Mouse (Mus musculus) forebrain, embryonic 13.5 days (tissue): Measurements from ENCODE around the gene Rabgap1. TPM values are rescaled to one million over a fixed set of nuclear protein-coding genes. Genes with fewer than 3 reads are reported as not detected.
"Not testable (repeated sequence)": the region's sequence is repeated elsewhere in the genome, so short reads cannot be mapped to it uniquely, and the experiment has no call there.

ENCODE experiments used
- ATAC-seq: fragments of 200-750 bp; cut with Nextera tagmentation; 2 replicates; pipeline ENCODE4 v1.8.0; 2017
- H3K27ac ChIP-seq: fragments of 300-500 bp; sonication (generic); 2 replicates; pipeline ENCODE4 v1.5.1; 2015; ENCODE audit warnings: inconsistent platforms, mild to moderate bottlenecking, moderate library complexity
- H3K27me3 ChIP-seq: fragments of 300-500 bp; sonication (generic); 2 replicates; pipeline ENCODE4 v1.6.1; 2015; ENCODE audit warnings: mild to moderate bottlenecking, inconsistent platforms
- H3K36me3 ChIP-seq: fragments of 300-500 bp; sonication (generic); 2 replicates; pipeline ENCODE4 v1.6.1; 2015; ENCODE audit warnings: mild to moderate bottlenecking, inconsistent platforms; ENCODE audit not compliant: poor library complexity, severe bottlenecking
- H3K4me1 ChIP-seq: fragments of 300-500 bp; sonication (generic); 2 replicates; pipeline ENCODE4 v1.6.1; 2015; ENCODE audit warnings: inconsistent platforms
- H3K4me2 ChIP-seq: fragments of 300-500 bp; sonication (generic); 2 replicates; pipeline ENCODE4 v1.6.1; 2015; ENCODE audit warnings: inconsistent platforms, mild to moderate bottlenecking, moderate library complexity
- H3K4me3 ChIP-seq: fragments of 300-500 bp; sonication (generic); 2 replicates; pipeline ENCODE4 v1.5.1; 2015; ENCODE audit warnings: mild to moderate bottlenecking, inconsistent platforms
- H3K9ac ChIP-seq: fragments of 300-500 bp; sonication (generic); 2 replicates; pipeline ENCODE4 v1.6.1; 2015; ENCODE audit warnings: mild to moderate bottlenecking, inconsistent platforms
- H3K9me3 ChIP-seq: fragments of 300-500 bp; sonication (generic); replicated peaks from 2 replicates; pipeline ENCODE4 v1.6.1; 2016; ENCODE audit warnings: inconsistent platforms
- WGBS: fragments of 180-500 bp; shearing (Covaris S2); methylation state at CpG from one replicate; pipeline ENCODE4 v1.1.7; 2015; 5-methylcytosine and 5-hydroxymethylcytosine counted together
- polyA plus RNA-seq: library from polyadenylated mRNA; unstranded; fragments of >200 nt; fragmentation: Nextera tagmentation; extraction: Ambion mirVana; gene quantifications from 2 replicates; pipeline ENCODE4 v1.2.1, GENCODE M21; 2015

Rabgap1 gene
- polyA plus RNA-seq, 1 experiment from 2014 or later, result 61.9 TPM

GRCm38 (mm10) chr2:37466266-37466665 is 23.2 kb downstream of the Rabgap1 start:
- no peak overlapping the region for H3K9ac ChIP-seq
- H3K27me3 ChIP-seq, result no peaks in the 10 kb centered on the region
- H3K4me3 ChIP-seq, result no peak overlapping the region
- H3K27ac ChIP-seq, result no peak overlapping the region
- H3K36me3 ChIP-seq, result peaks cover 13% of the 10 kb centered on the region
- ATAC-seq, result no peak
- WGBS, result 97% methylated on average over 4 of the region's 4 CpGs
- no peaks in the 10 kb centered on the region for H3K9me3 ChIP-seq
- no peaks in the 10 kb centered on the region for H3K4me1 ChIP-seq
- H3K4me2 ChIP-seq, result no peak overlapping the region

GRCm38 (mm10) chr2:37479559-37479958 is 36.5 kb downstream of the Rabgap1 start:
- peaks cover 70% of the 10 kb centered on the region for H3K36me3 ChIP-seq
- no peak overlapping the region for H3K9ac ChIP-seq
- no peaks in the 10 kb centered on the region for H3K27me3 ChIP-seq
- no peak overlapping the region for H3K4me2 ChIP-seq
- no peak overlapping the region for H3K27ac ChIP-seq
- no peak overlapping the region for H3K4me3 ChIP-seq
- ATAC-seq, result no peak
- no peaks in the 10 kb centered on the region for H3K4me1 ChIP-seq
- no peaks in the 10 kb centered on the region for H3K9me3 ChIP-seq

DNA sequence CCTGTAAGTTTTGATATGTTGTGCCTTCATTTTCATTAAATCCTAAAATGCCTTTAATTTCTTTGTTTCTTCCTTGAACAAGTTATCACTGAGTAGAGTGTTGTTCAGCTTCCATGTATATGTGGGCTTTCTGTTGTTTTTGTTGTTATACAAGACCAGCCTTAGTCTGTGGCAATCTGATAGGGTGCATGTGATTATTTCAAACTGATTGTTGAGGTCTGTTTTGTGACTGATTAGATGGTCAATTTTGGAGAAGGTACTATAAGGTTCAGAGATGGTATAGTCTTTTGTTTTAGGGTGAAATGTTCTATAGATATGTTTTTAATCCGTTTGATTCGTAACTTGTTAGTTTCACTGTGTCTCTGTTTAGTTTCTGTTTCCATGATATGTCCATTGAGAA is 37.0 kb downstream of the Rabgap1 start:
- Histone ChIP-seq H3K4me3 (no peak overlapping the region), H3K27ac (no peak overlapping the region), H3K9me3 (no peaks in the 10 kb centered on the region), H3K4me2 (no peak overlapping the region), H3K4me1 (no peaks in the 10 kb centered on the region), H3K36me3 (peaks cover 71% of the 10 kb centered on the region), H3K9ac (no peak overlapping the region), H3K27me3 (no peaks in the 10 kb centered on the region)
- WGBS, result 96% methylated on average over 2 of the region's 2 CpGs
- ATAC-seq, result no peak

GRCm38 (mm10) chr2:37484165-37484564 is 41.1 kb downstream of the Rabgap1 start:
- Histone ChIP-seq H3K27ac (no peak overlapping the region), H3K4me2 (no peak overlapping the region), H3K27me3 (no peaks in the 10 kb centered on the region), H3K4me1 (no peaks in the 10 kb centered on the region), H3K9ac (no peak overlapping the region), H3K9me3 (no peaks in the 10 kb centered on the region), H3K36me3 (peaks cover 53% of the 10 kb centered on the region), H3K4me3 (no peak overlapping the region)
- ATAC-seq, result no peak
- 90% methylated on average over 2 of the region's 2 CpGs for WGBS

DNA sequence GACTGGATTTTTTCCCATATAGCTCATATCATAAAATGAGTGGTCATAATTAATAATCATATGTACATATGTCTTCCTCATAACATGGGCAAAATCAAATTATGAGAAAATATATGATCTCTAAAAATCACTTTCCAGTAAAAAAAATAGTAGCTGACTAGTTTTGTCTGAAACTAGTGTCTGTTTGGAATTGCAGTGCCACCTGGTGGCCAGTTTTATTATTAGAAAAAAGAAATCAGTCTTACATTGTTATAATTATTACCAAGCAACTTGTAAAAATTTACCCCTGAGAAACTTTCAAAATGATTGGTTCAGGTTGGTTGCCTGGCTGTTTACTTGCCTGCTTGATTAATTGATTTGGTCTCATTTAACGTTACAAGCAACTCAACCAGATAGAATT is 42.3 kb downstream of the Rabgap1 start:
- WGBS, result 84% methylated on average over 1 of the region's 1 CpGs
- Histone ChIP-seq H3K4me1 (no peaks in the 10 kb centered on the region), H3K9me3 (no peaks in the 10 kb centered on the region), H3K4me2 (no peak overlapping the region), H3K9ac (no peak overlapping the region), H3K27ac (no peak overlapping the region), H3K27me3 (no peaks in the 10 kb centered on the region), H3K4me3 (no peak overlapping the region), H3K36me3 (peaks cover 63% of the 10 kb centered on the region)
- ATAC-seq, result no peak

DNA sequence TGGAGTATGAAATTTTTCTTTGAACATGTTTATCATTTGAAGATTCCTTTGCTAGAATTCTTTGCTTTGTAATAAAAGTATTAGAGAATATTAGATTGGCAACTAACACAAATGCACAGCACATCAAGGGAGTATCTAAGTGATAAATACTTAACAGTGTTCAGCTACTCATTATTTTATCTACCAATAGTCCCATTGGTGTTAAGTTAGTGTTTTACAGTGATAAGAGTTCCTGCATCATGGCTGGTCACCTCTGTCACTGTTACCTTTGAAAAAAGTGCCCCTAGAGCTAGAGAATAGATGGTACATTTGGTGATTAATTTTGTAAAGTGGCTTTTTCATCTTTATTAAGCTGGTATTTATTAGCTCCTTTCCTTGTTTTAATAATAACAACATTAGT is 43.3 kb downstream of the Rabgap1 start:
- Histone ChIP-seq H3K9ac (no peak overlapping the region), H3K9me3 (no peaks in the 10 kb centered on the region), H3K4me2 (no peak overlapping the region), H3K27ac (no peak overlapping the region), H3K4me1 (no peaks in the 10 kb centered on the region), H3K27me3 (no peaks in the 10 kb centered on the region), H3K4me3 (no peak overlapping the region), H3K36me3 (peaks cover 63% of the 10 kb centered on the region)
- ATAC-seq, result no peak

DNA sequence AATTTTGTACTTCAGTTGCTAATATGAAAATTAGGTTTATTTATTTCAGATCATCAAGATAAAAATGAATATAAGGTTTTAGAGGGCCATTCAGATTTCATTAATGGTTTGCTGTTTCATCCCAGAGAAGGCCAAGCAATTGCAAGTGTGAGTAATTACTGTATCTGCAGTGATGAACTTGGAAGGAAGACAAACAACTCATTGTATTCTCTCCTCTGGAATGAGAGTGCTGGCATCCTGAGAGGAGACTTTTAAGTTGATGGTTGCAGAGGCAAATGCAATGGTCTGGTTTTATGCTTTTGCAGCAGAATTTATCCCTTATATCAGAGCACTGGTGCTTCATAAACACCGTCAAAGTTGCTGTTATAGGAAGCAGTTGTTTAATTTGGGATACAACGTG is 45.9 kb downstream of the Rabgap1 start:
- Histone ChIP-seq H3K27me3 (no peaks in the 10 kb centered on the region), H3K4me3 (no peak overlapping the region), H3K27ac (no peak overlapping the region), H3K9me3 (no peaks in the 10 kb centered on the region), H3K4me2 (no peak overlapping the region), H3K4me1 (no peaks in the 10 kb centered on the region), H3K9ac (no peak overlapping the region), H3K36me3 (peaks cover 66% of the 10 kb centered on the region)
- no peak for ATAC-seq
- WGBS, result 97% methylated on average over 2 of the region's 2 CpGs

DNA sequence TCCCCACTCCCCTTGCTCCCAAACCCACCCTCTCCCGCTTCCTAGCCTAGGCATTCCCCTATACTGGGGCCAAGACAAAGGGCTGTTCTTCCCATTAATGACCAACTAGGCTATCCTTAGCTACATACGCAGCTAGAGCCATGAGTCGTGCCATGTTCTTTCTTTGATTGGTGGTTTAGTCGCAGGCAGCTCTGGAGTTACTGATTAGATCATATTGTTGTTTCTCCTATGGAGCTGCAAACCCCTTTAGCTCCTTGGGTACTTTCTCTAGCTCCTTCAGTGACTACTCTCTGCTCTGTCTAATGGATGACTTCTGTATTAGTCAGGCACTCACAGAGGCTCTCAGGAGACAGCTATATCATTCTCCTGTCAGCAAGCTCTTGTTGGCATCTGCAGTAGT is 54.2 kb downstream of the Rabgap1 start:
- Histone ChIP-seq H3K4me3 (no peak overlapping the region), H3K9ac (no peak overlapping the region), H3K36me3 (peaks cover 61% of the 10 kb centered on the region), H3K9me3 (no peaks in the 10 kb centered on the region), H3K27me3 (no peaks in the 10 kb centered on the region), H3K4me2 (no peak overlapping the region), H3K27ac (no peak overlapping the region), H3K4me1 (no peaks in the 10 kb centered on the region)
- WGBS, result 92% methylated on average over 4 of the region's 4 CpGs
- no peak for ATAC-seq

DNA sequence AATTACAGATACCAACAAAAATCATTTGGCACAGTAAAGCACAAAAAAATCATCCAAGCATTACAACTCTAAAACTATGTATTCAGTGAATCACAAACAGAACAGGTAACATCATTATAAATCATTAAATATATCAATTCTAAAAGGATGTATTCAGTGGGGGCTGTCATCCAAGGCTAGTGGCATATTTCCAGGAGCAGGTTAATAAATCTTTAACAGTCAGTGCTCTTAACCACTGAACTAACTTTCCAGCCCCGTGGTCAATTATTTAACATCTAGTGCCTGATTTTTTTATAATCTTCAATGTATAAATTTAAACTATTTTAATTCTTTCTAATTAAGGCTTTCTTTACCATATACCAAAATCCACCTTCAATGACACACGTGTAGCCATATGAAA is 62.8 kb downstream of the Rabgap1 start:
- H3K4me3 ChIP-seq, H3K27ac ChIP-seq, H3K9me3 ChIP-seq, H3K4me1 ChIP-seq, H3K27me3 ChIP-seq, H3K9ac ChIP-seq, H3K4me2 ChIP-seq, ATAC-seq: not testable (repeated sequence)
- peaks cover 50% of the 10 kb centered on the region for H3K36me3 ChIP-seq
- WGBS, result 89% methylated on average over 2 of the region's 2 CpGs

DNA sequence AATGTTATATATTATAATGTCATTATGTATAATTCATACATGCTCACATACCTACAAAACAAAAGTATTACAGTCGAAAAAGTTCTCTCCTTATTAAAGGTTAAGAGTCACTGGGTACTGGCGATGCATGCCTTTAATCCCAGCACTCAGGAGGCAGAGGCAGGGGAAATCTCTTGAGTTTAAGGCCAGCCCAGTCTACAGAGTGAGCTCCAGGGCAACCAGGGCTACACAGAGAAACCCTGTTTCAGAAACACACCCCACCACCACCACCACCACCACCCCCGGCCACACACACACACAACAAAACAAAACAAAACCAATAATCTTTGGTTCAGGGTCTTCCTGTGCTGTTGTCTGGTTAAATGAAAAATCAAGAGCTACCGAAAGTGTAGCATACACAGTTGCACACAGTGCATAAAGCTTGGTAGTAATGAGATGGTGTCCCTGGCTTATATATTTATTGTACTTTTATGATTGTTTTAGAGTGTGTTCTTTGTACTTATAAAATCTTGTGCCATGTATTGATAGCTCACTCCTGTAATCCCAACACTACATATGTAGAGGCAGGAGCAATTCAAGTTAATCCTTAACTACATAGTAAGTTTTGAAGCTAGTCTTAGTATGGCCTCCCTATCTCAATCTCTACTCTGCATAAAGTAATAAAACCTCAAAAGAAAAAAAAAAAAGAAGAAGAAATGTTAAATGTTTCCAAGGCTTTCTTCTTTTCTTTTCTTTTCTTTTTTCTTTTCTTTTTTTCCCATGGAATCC is 68.2 kb downstream of the Rabgap1 start:
- ATAC-seq, result no peak
- no peak overlapping the region for H3K4me2 ChIP-seq
- 86% methylated on average over 4 of the region's 4 CpGs for WGBS
- no peaks in the 10 kb centered on the region for H3K27me3 ChIP-seq
- H3K36me3 ChIP-seq, result peaks cover 42% of the 10 kb centered on the region
- H3K9me3 ChIP-seq, result no peaks in the 10 kb centered on the region
- no peak overlapping the region for H3K4me3 ChIP-seq
- H3K27ac ChIP-seq, result no peak overlapping the region
- no peak overlapping the region for H3K9ac ChIP-seq
- H3K4me1 ChIP-seq, result peaks cover 11% of the 10 kb centered on the region

DNA sequence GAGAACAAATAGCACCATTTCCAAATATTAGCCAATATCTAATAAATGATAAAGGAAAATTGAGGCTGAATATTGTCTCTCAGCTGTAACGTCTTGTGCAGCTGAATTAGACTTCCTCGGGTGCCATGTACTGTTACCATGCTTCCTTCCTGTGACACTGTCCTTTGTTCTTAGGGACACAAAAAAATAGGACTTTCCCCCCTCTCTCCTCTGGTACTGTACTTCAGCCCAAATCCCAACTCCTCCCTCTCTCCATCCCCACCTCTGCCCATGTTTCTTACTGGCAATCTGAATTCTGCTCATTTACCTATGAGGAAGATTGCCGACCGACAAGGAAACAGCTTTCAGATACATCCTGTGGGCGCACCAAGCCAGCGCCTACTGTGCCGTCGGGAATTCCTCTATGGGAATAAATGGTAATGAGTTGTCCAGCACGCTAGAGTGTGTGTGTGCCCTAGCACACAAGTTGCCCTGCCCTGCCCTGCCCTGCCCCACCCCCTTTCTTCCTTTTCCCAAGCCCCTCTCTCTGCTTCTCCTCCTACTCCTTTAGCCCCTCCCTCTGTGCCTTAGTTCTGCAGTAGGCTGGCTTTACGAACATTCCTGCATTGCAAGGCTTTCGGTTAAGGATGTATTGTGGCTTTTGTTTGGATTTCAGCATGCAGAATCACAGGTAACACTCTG is 73.1 kb downstream of the Rabgap1 start, which contains the start of gene Gpr21:
Gene Gpr21, plus strand, starts transcription at position 303 of the 681 bp plus-strand sequence.
- Histone ChIP-seq H3K9ac (peak within 1 kb of the TSS; percentile 60), H3K4me2 (peak within 1 kb of the TSS; percentile 57), H3K4me3 (peak within 1 kb of the TSS; percentile 33), H3K27me3 (no peaks in the 10 kb centered on the region), H3K9me3 (no peaks in the 10 kb centered on the region), H3K27ac (peak within 1 kb of the TSS; percentile 91), H3K4me1 (peaks cover 33% of the 10 kb centered on the region), H3K36me3 (peaks cover 35% of the 10 kb centered on the region)
- ATAC-seq, result peak; percentile 89
- 19% methylated on average over 11 of the region's 11 CpGs for WGBS

- Histone ChIP-seq H3K36me3 (peaks cover 29% of the 10 kb centered on the region), H3K9ac (peak overlapping the region; percentile 60), H3K27ac (peak overlapping the region; percentile 91), H3K9me3 (no peaks in the 10 kb centered on the region), H3K4me1 (peaks cover 33% of the 10 kb centered on the region), H3K4me3 (peak overlapping the region; percentile 33), H3K27me3 (no peaks in the 10 kb centered on the region), H3K4me2 (peak overlapping the region; percentile 57)
- ATAC-seq, result peak; percentile 68
- 28% methylated on average over 4 of the region's 4 CpGs for WGBS
Observed at GRCm38 (mm10) chr2:37516922-37517462, 73.9 kb downstream of the Rabgap1 start.
